Mouse (Mus musculus) ZHBTc4 (cell line): ENCODE results near the gene Cbr4.
A peak's percentile ranks its signal among the peaks of the same experiment; 100 is the strongest.

ENCODE experiments used
- DNase-seq: peaks from one replicate; pipeline ENCODE4 v3.0.0-alpha.2; 2011; ENCODE audit warnings: low read depth, low spot score

Gene Cbr4

DNA sequence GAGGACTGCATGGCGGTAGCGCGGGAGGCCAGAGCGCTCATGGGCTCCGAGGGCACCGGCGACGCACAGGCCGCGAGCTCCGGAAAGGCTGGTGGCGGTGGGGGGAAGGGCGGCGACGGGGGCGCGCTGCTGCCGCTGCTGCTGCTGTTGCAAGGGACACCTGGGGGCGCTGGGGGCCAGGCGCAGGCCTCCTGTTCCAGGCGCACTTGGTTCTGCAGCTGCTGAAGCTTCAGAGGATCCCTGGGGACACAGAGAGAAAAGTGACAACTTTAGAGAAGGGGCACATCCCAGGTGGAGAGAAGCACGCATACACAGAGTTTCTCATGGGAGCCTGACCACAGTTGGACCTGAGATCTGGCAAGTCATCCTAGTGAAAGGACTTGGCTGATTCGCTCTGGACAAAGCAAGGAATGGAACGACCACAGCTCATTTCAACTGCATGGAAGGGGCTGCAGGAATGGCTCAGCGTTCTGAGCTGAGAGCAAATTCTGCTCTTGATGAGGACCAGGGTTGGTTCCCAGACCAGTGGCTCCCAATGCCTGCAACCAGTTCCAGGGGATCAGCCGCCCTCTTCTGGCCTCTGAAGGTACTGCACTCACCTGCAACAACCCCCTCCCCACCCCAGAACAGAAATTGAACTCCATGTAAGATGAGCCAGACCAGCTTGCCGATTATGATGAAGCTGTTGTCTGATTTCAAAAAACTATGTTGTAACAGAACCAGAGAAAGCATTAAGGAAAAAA lies 62.6 kb downstream of the Cbr4 start:
- DNase-seq: peak; percentile 87

DNA sequence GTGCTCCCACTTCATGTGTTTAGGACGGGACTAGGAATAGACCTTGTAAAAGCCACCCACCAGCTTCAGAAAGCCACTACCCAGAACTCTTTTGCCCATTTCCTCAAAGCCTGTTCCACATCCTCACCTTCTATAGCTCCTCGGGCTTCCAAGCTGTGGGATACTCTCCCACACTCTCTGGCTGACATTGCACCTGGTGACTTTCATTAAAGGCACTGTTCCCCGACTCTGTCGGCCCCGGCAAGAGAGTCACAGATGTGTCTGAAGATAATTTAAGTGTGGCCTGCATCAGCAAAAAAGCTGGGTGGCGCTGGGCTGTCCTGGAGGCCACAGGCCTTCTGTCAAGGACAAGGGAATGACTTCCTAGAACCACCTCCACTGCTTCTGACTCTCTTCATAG lies 64.7 kb downstream of the Cbr4 start:
- no peak for DNase-seq

DNA sequence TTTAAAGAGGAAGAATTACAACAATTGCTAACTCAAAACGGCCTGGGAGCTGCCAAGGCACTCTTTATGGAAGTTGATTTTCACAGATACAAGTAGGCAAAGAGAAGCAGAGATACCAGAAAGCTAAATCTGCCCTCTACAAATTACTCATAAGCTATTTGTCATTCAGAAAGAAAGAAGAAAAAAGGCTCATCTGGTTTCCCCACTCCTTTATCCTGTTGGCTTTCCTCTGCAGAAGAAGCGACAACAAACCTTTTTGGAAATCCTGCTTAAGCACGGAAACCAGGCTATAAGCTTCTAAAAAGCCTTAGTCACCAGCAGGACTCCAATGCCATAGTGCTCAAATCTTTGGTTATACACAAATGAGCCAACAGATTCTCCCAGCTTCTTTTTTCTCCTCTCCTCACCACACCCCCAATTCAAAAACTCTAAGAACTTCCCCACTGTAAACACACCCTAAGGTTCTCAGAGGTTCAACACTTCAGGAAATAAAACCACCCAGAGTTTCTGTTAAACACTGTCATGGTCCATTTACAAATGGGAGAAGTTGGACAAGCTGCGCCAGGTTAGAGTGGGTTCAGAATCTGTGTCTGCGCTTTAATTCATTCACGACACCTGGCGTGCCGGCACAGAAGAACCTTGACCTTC lies 65.3 kb downstream of the Cbr4 start:
- DNase-seq: no peak

DNA sequence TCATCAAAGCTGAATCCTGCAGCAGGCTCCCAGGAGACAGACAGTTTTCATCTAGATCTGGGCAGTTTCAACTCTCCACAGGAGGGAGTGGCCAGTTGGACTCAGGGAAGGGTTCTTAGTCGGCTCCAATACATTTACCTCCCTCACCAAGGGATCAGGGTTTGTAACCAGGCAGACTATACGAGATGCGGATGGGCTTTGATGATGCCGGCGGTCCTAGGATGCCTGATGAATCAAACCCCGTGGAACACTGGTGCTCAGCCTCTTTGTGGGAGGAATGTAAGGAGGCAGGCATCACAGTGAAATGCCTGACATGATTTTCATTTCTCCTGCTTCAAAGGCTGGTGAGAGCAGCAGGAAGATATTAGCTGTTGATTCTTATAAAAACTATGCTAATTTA lies 67.8 kb downstream of the Cbr4 start:
- DNase-seq: peak; percentile 28

DNA sequence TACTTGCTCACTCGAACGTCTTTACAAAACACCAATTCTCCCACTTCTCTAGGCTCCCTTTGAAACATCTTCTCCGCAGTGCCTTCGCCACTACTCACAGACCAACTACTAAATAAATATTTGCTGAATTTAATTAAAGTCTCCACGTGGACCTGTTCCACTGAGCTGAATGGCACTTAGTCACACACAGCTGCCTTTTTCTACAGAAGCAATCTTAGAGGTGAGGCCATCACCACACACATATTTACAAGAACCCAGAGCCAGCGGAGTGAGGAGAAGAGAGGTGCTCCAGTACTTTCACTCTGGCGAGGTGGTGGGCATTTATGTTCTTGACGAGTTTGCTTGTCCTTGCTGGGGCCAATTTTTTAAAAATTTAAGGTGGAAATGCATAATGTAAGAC lies 68.7 kb downstream of the Cbr4 start:
- DNase-seq: no peak
